ENCODE assay signal across 8 mouse cellular contexts in the genomic region with DNA sequence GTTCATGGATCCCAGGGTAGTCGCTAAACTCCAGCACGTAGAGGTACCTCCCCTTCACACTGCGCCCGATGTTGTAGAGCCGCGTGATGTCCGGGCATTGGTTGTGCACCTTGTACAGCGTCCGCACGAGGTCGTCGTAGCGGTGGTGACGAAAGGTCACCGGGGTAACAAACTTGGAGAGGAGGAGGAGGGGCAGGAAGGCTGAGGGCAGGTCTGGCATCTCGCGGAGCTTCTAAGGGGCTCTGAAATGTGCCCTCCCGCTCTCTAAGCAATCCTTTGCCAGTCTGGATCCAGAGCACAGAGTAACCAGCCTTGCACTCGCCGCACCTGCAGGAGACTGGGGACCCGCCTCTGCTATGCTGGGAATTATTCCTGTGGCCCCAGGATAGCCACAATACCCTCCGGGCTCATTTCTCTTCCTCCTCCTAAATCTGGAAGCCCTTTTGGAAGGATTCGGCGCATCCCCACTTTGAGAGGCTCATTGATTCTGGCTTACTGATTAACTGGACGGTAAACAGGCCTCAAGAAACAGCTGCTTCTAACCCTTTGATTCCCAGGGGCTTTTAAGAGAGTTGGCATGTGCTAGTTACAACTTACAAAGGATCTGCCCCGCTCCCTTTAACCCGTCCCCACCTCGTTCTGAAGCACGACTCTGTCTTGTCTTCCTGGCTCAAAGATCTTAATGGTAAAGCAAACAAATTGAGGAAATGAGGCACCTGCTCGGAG. TPM values are rescaled to one million over a fixed set of nuclear protein-coding genes. Genes with fewer than 3 reads are reported as not detected.
A peak's percentile ranks its signal among the peaks of the same experiment; 100 is the strongest.
DNase-seq lines count a peak whose midpoint lies in the region; ATAC-seq lines count a peak whose summit lies in the region.

Gene Cpn1, minus strand, starts transcription at position 488 of the 726 bp plus-strand sequence.

- H3K4me1 ChIP-seq in hindbrain, embryonic 12.5 days = peaks cover 7% of the 10 kb centered on the region; the same call in 1 of the 2 replicates
- H3K4me1 ChIP-seq in neural tube, embryonic 11.5 days (ENCODE audit: control insufficient read depth, insufficient read depth, low read length) = no peaks in the 10 kb centered on the region; the same call in 1 of the 2 replicates

- H3K4me3 ChIP-seq in hindbrain, embryonic 12.5 days = 0 out of 2 replicates have a peak within 1 kb of the TSS, but pooled peaks have one; percentile 4
- no peak within 1 kb of the TSS for H3K4me3 ChIP-seq in neural tube, embryonic 11.5 days (ENCODE audit: low read depth, low read length)

- peak within 1 kb of the TSS; percentile 42 for H3K4me2 ChIP-seq in hindbrain, embryonic 12.5 days (replicated peaks)
- peak within 1 kb of the TSS; percentile 39 for H3K4me2 ChIP-seq in neural tube, embryonic 11.5 days (ENCODE audit: low read depth)

- no peak within 1 kb of the TSS for H3K9ac ChIP-seq in hindbrain, embryonic 12.5 days
- peak within 1 kb of the TSS; percentile 26; the same call in 1 of the 2 replicates for H3K9ac ChIP-seq in neural tube, embryonic 11.5 days (ENCODE audit: low read length)

- H3K9me3 ChIP-seq in hindbrain, embryonic 12.5 days (replicated peaks) = no peaks in the 10 kb centered on the region
- no peaks in the 10 kb centered on the region for H3K9me3 ChIP-seq in neural tube, embryonic 11.5 days (ENCODE audit: control insufficient read depth, low read length)

- H3K27me3 ChIP-seq in hindbrain, embryonic 12.5 days = peaks cover 13% of the 10 kb centered on the region
- H3K27me3 ChIP-seq in neural tube, embryonic 11.5 days (ENCODE audit: control insufficient read depth, insufficient read depth, low read length) = no peaks in the 10 kb centered on the region

- ATAC-seq in hindbrain, embryonic 12.5 days (ENCODE audit: low FRiP score) = no peak
- ATAC-seq in neural tube, embryonic 11.5 days (ENCODE audit: insufficient read depth, low FRiP score, low TSS enrichment) = no peak

- intact Hi-C loops in left cerebral cortex, postnatal 25 days (cut with DNase I) = no loop called here

- WGBS in hindbrain, embryonic 12.5 days = 16% methylated on average over 30 of the region's 30 CpGs
- 12% methylated on average over 30 of the region's 30 CpGs for WGBS in neural tube, embryonic 11.5 days

- no peaks in the 10 kb centered on the region for H3K36me3 ChIP-seq in hindbrain, embryonic 12.5 days
- H3K36me3 ChIP-seq in neural tube, embryonic 11.5 days (ENCODE audit: control insufficient read depth, insufficient read depth, low read length) = no peaks in the 10 kb centered on the region

- no peak within 1 kb of the TSS for H3K27ac ChIP-seq in hindbrain, embryonic 12.5 days
- H3K27ac ChIP-seq in neural tube, embryonic 11.5 days (ENCODE audit: low read depth, low read length) = no peak within 1 kb of the TSS

- peak; percentile 38 for DNase-seq in adrenal gland, postnatal 14 days
- DNase-seq in adrenal gland, adult 8-10 months = no peak
- DNase-seq in liver = peak; percentile 48
- DNase-seq in neural tube, embryonic 11.5 days (ENCODE audit: low spot score) = peak; percentile 25
- no peak for DNase-seq in natural killer cell, adult 2 months (ENCODE audit: low spot score in 2 of 2)
- DNase-seq in left cerebral cortex, postnatal 25 days (ENCODE audit: low spot score in 2 of 2) = no peak
- DNase-seq in cerebellum, adult 8-10 months = no peak

RNA-seq across cellular contexts. Expression of gene Cpn1, which starts in this region (rescaled TPM):
- total RNA-seq in adrenal gland, postnatal 14 days (2021) = 0.86 and 23.9 TPM in 2 replicates
- total RNA-seq in adrenal gland, adult 8-10 months (2022) = under 1 TPM in 1 of 4 experiments, not detected in 3; 0.12 TPM
- 0.20 and 0.26 TPM in 2 replicates for polyA plus RNA-seq in hindbrain, embryonic 12.5 days (2016; fragmentation: Nextera tagmentation; extraction: Ambion mirVana)
- polyA plus RNA-seq in neural tube, embryonic 11.5 days (2014; fragmentation: Nextera tagmentation; extraction: Ambion mirVana) = 0.12 and 0.38 TPM in 2 replicates
- under 1 TPM; 0.18 to 0.43 TPM for total RNA-seq in left cerebral cortex, postnatal 25 days (2021)

Comparison
In these comparisons a context has a peak if more than half of its experiments do, and no peak if none do; other contexts are left out.
1. DNase-seq: peak in adrenal gland, postnatal 14 days (single experiment) and liver (single experiment); none in adrenal gland, adult 8-10 months (single experiment), natural killer cell, adult 2 months (0 of 2), left cerebral cortex, postnatal 25 days (0 of 2) and cerebellum, adult 8-10 months (single experiment).
2. Peak in DNase-seq, H3K9ac ChIP-seq and H3K4me2 ChIP-seq in neural tube, embryonic 11.5 days; RNA of the gene not detected or under 1 TPM.